Mouse (Mus musculus): Measurements from ENCODE around the gene Cdk8. TPM values are rescaled to one million over a fixed set of nuclear protein-coding genes. Genes with fewer than 3 reads are reported as not detected.

Gene Cdk8
- polyA plus RNA-seq, 1 experiment from 2014 or later: 35.1 TPM

GRCm38 (mm10) chr5:146290446-146290845 is 59.4 kb downstream of the Cdk8 start:
- Histone ChIP-seq H3K27me3 (replicated peaks; ENCODE audit: control insufficient read depth, insufficient read depth, low read length) (no peaks in the 10 kb centered on the region), H3K4me2 (ENCODE audit: low read length) (no peak overlapping the region), H3K9ac (ENCODE audit: low read length) (no peak overlapping the region), H3K36me3 (ENCODE audit: control insufficient read depth, insufficient read depth, low read length) (peaks cover 54% of the 10 kb centered on the region), H3K9me3 (ENCODE audit: control insufficient read depth, low read length) (no peaks in the 10 kb centered on the region), H3K4me3 (ENCODE audit: low read depth, low read length) (no peak overlapping the region), H3K27ac (ENCODE audit: low read depth) (no peak overlapping the region), H3K4me1 (replicated peaks; ENCODE audit: control insufficient read depth, insufficient read depth, low read length) (no peaks in the 10 kb centered on the region)
- no peak for ATAC-seq (replicated peaks; ENCODE audit: low FRiP score, low TSS enrichment, low read depth)
- 72% methylated on average over 5 of the region's 5 CpGs for WGBS
- no peak for DNase-seq (ENCODE audit: low spot score)

DNA sequence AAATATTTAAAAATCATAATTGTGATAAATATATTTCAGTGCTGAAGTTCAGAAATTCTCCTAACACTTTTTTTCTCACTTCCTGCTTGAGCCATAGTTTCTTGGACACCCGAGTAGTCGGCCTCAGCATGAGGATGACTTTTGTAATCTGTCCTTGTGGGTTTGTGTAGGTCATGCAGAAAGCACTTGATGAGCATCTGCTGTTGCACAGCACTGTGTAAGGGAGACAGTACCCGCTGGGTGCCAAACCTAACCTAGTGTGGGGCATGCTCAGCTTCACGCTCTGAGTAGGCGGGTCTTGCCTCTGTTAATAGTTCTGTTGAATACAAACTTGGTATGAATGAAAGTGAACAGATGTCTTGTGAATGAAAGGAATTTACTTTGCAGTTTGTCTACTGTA is 60.5 kb downstream of the Cdk8 start:
- Histone ChIP-seq H3K27me3 (replicated peaks; ENCODE audit: control insufficient read depth, insufficient read depth, low read length) (no peaks in the 10 kb centered on the region), H3K4me3 (ENCODE audit: low read depth, low read length) (no peak overlapping the region), H3K9ac (ENCODE audit: low read length) (no peak overlapping the region), H3K27ac (ENCODE audit: low read depth) (no peak overlapping the region), H3K9me3 (ENCODE audit: control insufficient read depth, low read length) (no peaks in the 10 kb centered on the region), H3K36me3 (ENCODE audit: control insufficient read depth, insufficient read depth, low read length) (peaks cover 55% of the 10 kb centered on the region), H3K4me1 (replicated peaks; ENCODE audit: control insufficient read depth, insufficient read depth, low read length) (no peaks in the 10 kb centered on the region), H3K4me2 (ENCODE audit: low read length) (no peak overlapping the region)
- ATAC-seq (replicated peaks; ENCODE audit: low FRiP score, low TSS enrichment, low read depth) (no peak), DNase-seq (ENCODE audit: low spot score) (no peak)
- 64% methylated on average over 5 of the region's 5 CpGs for WGBS

- Histone ChIP-seq H3K4me3 (ENCODE audit: low read depth, low read length) (no peak overlapping the region), H3K9ac (ENCODE audit: low read length) (no peak overlapping the region), H3K9me3 (ENCODE audit: control insufficient read depth, low read length) (no peaks in the 10 kb centered on the region), H3K4me2 (ENCODE audit: low read length) (no peak overlapping the region), H3K27me3 (replicated peaks; ENCODE audit: control insufficient read depth, insufficient read depth, low read length) (no peaks in the 10 kb centered on the region), H3K4me1 (replicated peaks; ENCODE audit: control insufficient read depth, insufficient read depth, low read length) (no peaks in the 10 kb centered on the region), H3K27ac (ENCODE audit: low read depth) (no peak overlapping the region), H3K36me3 (ENCODE audit: control insufficient read depth, insufficient read depth, low read length) (peaks cover 55% of the 10 kb centered on the region)
- ATAC-seq (replicated peaks; ENCODE audit: low FRiP score, low TSS enrichment, low read depth) (no peak), DNase-seq (ENCODE audit: low spot score) (no peak)
- WGBS: 78% methylated on average over 5 of the region's 5 CpGs
Observed at GRCm38 (mm10) chr5:146292896-146293680, 62.1 kb downstream of the Cdk8 start.

GRCm38 (mm10) chr5:146293919-146294700 is 63.1 kb downstream of the Cdk8 start:
- WGBS: 72% methylated on average over 11 of the region's 11 CpGs
- Histone ChIP-seq H3K4me1 (replicated peaks; ENCODE audit: control insufficient read depth, insufficient read depth, low read length) (no peaks in the 10 kb centered on the region), H3K9me3 (ENCODE audit: control insufficient read depth, low read length) (no peaks in the 10 kb centered on the region), H3K36me3 (ENCODE audit: control insufficient read depth, insufficient read depth, low read length) (peaks cover 57% of the 10 kb centered on the region), H3K9ac (ENCODE audit: low read length) (no peak overlapping the region), H3K27ac (ENCODE audit: low read depth) (no peak overlapping the region), H3K4me2 (ENCODE audit: low read length) (no peak overlapping the region), H3K27me3 (replicated peaks; ENCODE audit: control insufficient read depth, insufficient read depth, low read length) (no peaks in the 10 kb centered on the region), H3K4me3 (ENCODE audit: low read depth, low read length) (no peak overlapping the region)
- ATAC-seq (replicated peaks; ENCODE audit: low FRiP score, low TSS enrichment, low read depth): no peak
- no peak for DNase-seq (ENCODE audit: low spot score)

GRCm38 (mm10) chr5:146294834-146295233 is 63.8 kb downstream of the Cdk8 start:
- no peak overlapping the region for H3K27ac ChIP-seq (ENCODE audit: low read depth)
- no peak overlapping the region for H3K4me3 ChIP-seq (ENCODE audit: low read depth, low read length)
- no peaks in the 10 kb centered on the region for H3K27me3 ChIP-seq (replicated peaks; ENCODE audit: control insufficient read depth, insufficient read depth, low read length)
- 89% methylated on average over 5 of the region's 5 CpGs for whole genome bisulfite sequencing
- no peaks in the 10 kb centered on the region for H3K9me3 ChIP-seq (ENCODE audit: control insufficient read depth, low read length)
- no peak overlapping the region for H3K9ac ChIP-seq (ENCODE audit: low read length)
- H3K4me2 ChIP-seq (ENCODE audit: low read length): no peak overlapping the region
- peaks cover 57% of the 10 kb centered on the region for H3K36me3 ChIP-seq (ENCODE audit: control insufficient read depth, insufficient read depth, low read length)
- no peak for DNase-seq (ENCODE audit: low spot score)
- H3K4me1 ChIP-seq (replicated peaks; ENCODE audit: control insufficient read depth, insufficient read depth, low read length): no peaks in the 10 kb centered on the region
- no peak for ATAC-seq (replicated peaks; ENCODE audit: low FRiP score, low TSS enrichment, low read depth)

GRCm38 (mm10) chr5:146298807-146299519 is 67.9 kb downstream of the Cdk8 start:
- Histone ChIP-seq H3K36me3 (ENCODE audit: control insufficient read depth, insufficient read depth, low read length) (peaks cover 69% of the 10 kb centered on the region), H3K9me3 (ENCODE audit: control insufficient read depth, low read length) (no peaks in the 10 kb centered on the region), H3K4me2 (ENCODE audit: low read length) (no peak overlapping the region), H3K27me3 (replicated peaks; ENCODE audit: control insufficient read depth, insufficient read depth, low read length) (no peaks in the 10 kb centered on the region), H3K4me3 (ENCODE audit: low read depth, low read length) (no peak overlapping the region), H3K27ac (ENCODE audit: low read depth) (no peak overlapping the region), H3K4me1 (replicated peaks; ENCODE audit: control insufficient read depth, insufficient read depth, low read length) (no peaks in the 10 kb centered on the region), H3K9ac (ENCODE audit: low read length) (no peak overlapping the region)
- WGBS: 81% methylated on average over 13 of the region's 13 CpGs
- ATAC-seq (replicated peaks; ENCODE audit: low FRiP score, low TSS enrichment, low read depth) (no peak), DNase-seq (ENCODE audit: low spot score) (no peak)

DNA sequence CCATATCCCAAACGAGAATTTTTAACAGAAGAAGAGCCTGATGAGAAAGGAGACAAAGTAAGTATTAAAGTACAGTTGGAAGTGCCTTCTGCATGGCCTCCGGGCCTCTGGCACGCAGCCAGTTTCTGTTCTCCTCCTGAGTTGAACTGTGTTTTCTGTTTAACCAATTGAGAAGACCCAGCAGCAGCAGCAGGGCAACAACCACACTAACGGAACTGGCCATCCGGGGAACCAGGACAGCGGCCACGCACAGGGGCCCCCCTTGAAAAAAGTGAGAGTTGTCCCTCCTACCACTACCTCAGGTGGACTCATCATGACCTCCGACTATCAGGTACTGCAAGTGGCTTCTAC is 68.5 kb downstream of the Cdk8 start:
- Histone ChIP-seq H3K27ac (ENCODE audit: low read depth) (no peak overlapping the region), H3K9me3 (ENCODE audit: control insufficient read depth, low read length) (no peaks in the 10 kb centered on the region), H3K9ac (ENCODE audit: low read length) (no peak overlapping the region), H3K4me2 (ENCODE audit: low read length) (no peak overlapping the region), H3K4me1 (replicated peaks; ENCODE audit: control insufficient read depth, insufficient read depth, low read length) (no peaks in the 10 kb centered on the region), H3K4me3 (ENCODE audit: low read depth, low read length) (no peak overlapping the region), H3K36me3 (ENCODE audit: control insufficient read depth, insufficient read depth, low read length) (peaks cover 72% of the 10 kb centered on the region), H3K27me3 (replicated peaks; ENCODE audit: control insufficient read depth, insufficient read depth, low read length) (no peaks in the 10 kb centered on the region)
- DNase-seq (ENCODE audit: low spot score): no peak
- no peak for ATAC-seq (replicated peaks; ENCODE audit: low FRiP score, low TSS enrichment, low read depth)
- WGBS: 76% methylated on average over 8 of the region's 8 CpGs

DNA sequence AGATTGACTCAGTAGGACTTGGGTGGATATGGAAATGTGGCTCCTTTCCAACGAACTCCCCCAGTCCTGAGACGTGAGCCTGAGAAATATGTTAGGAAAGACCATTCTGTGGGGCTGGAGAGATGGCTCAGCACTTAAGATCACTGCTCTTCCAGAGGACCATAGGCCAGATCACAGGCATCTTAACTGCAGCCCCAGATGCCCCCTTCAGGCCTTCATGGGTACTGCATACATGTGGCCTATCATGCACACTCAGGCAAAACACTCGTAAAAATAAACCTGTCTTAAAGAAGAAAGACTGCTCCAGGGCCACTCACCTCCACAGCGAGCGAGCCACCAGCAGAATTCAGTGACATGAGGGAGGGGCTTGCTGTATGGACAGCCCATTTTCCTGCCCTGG is 72.4 kb downstream of the Cdk8 start:
- no peak for ATAC-seq (replicated peaks; ENCODE audit: low FRiP score, low TSS enrichment, low read depth)

More for the DNA sequence above, 72.4 kb downstream of the Cdk8 start:
- no peak overlapping the region for H3K9ac ChIP-seq (ENCODE audit: low read length)
- H3K36me3 ChIP-seq (ENCODE audit: control insufficient read depth, insufficient read depth, low read length): peaks cover 46% of the 10 kb centered on the region
- no peak overlapping the region for H3K27ac ChIP-seq (ENCODE audit: low read depth)
- WGBS: 93% methylated on average over 5 of the region's 5 CpGs
- H3K4me2 ChIP-seq (ENCODE audit: low read length): no peak overlapping the region
- H3K9me3 ChIP-seq (ENCODE audit: control insufficient read depth, low read length): no peaks in the 10 kb centered on the region
- no peaks in the 10 kb centered on the region for H3K27me3 ChIP-seq (replicated peaks; ENCODE audit: control insufficient read depth, insufficient read depth, low read length)
- no peak overlapping the region for H3K4me3 ChIP-seq (ENCODE audit: low read depth, low read length)
- H3K4me1 ChIP-seq (replicated peaks; ENCODE audit: control insufficient read depth, insufficient read depth, low read length): no peaks in the 10 kb centered on the region
- peak; percentile 71 for DNase-seq (ENCODE audit: low spot score)

Data from intestine, embryonic 14.5 days (tissue).